Comparison of ENCODE assay signal across 27 mouse cellular contexts in genomic region chr19:10803751-10804150, GRCm38 (mm10). TPM values are rescaled to one million over a fixed set of nuclear protein-coding genes. Genes with fewer than 3 reads are reported as not detected.
DNase-seq lines count a peak whose midpoint lies in the region; ATAC-seq and TF ChIP-seq lines count a peak whose summit lies in the region.
"Had no signal": no experiment of that assay in that cellular context is flagged by ENCODE, and none has a peak within 500 bp of the region (broad histone marks: within the 10 kb centered on the region; RNA-seq: fewer than 3 reads in every experiment).

No protein-coding gene starts in this region.

- no peak overlapping the region for H3K27ac ChIP-seq in limb, embryonic 10.5 days
- H3K27ac ChIP-seq: embryonic facial prominence, embryonic 10.5 days; heart, embryonic 13.5 days; hindbrain, embryonic 12.5 days; midbrain, embryonic 15.5 days had no signal

- no peaks in the 10 kb centered on the region for H3K36me3 ChIP-seq in C2C12 (ENCODE audit: control insufficient read depth, insufficient read depth)
- H3K36me3 ChIP-seq in limb, embryonic 10.5 days, result no peaks in the 10 kb centered on the region
- H3K36me3 ChIP-seq: embryonic facial prominence, embryonic 10.5 days; heart, embryonic 13.5 days; hindbrain, embryonic 12.5 days; midbrain, embryonic 15.5 days had no signal

- no peaks in the 10 kb centered on the region for H3K4me1 ChIP-seq in limb, embryonic 10.5 days
- H3K4me1 ChIP-seq: embryonic facial prominence, embryonic 10.5 days; heart, embryonic 13.5 days; hindbrain, embryonic 12.5 days had no signal

- no peak for ATAC-seq in cerebellum, adult (ENCODE audit: insufficient number of reproducible peaks, low FRiP score, low TSS enrichment)
- peak; percentile 67; the same call in 1 of the 2 replicates for ATAC-seq in common myeloid progenitor, adult 5-6 weeks (replicated peaks; ENCODE audit: low read depth, poor library complexity, severe bottlenecking)
- ATAC-seq in megakaryocyte, adult 5-6 weeks (ENCODE audit: poor library complexity, severe bottlenecking), result peak; percentile 84
- ATAC-seq: CD4-positive, CD25-positive, alpha-beta regulatory T cell, adult 4 months; forebrain, embryonic 16.5 days; intestine, postnatal 0 days; liver, postnatal 0 days; midbrain, embryonic 15.5 days had no signal

- no peak overlapping the region for H3ac ChIP-seq in C2C12 (ENCODE audit: control insufficient read depth, insufficient read length, low read depth)

- no peaks in the 10 kb centered on the region for H3K27me3 ChIP-seq in C2C12 (ENCODE audit: control insufficient read depth, insufficient read depth, insufficient read length)
- no peaks in the 10 kb centered on the region for H3K27me3 ChIP-seq in limb, embryonic 10.5 days (ENCODE audit: low read depth, poor library complexity, severe bottlenecking)
- H3K27me3 ChIP-seq: hindbrain, embryonic 12.5 days; midbrain, embryonic 15.5 days had no signal

- 84% methylated on average over 5 of the region's 5 CpGs for WGBS in limb, embryonic 10.5 days

- no peak overlapping the region for H3K4me3 ChIP-seq in C2C12 (ENCODE audit: insufficient read depth, poor library complexity, severe bottlenecking)
- no peak overlapping the region for H3K4me3 ChIP-seq in limb, embryonic 10.5 days
- H3K4me3 ChIP-seq: embryonic facial prominence, embryonic 10.5 days; heart, embryonic 13.5 days; hindbrain, embryonic 12.5 days; megakaryocyte, embryonic 14.5 days; midbrain, embryonic 15.5 days had no signal

- TF ChIP-seq CTCF in C2C12 (IDR thresholded peaks at IDR 0.05; ENCODE audit: control insufficient read depth, insufficient read depth, insufficient read length), result no peak

- H3K9me3 ChIP-seq in limb, embryonic 10.5 days (replicated peaks), result no peaks in the 10 kb centered on the region
- H3K9me3 ChIP-seq: embryonic facial prominence, embryonic 10.5 days; heart, embryonic 13.5 days; hindbrain, embryonic 12.5 days; midbrain, embryonic 15.5 days had no signal

- intact Hi-C loops in left cerebral cortex, postnatal 10 days (cut with DNase I), result no loop called here

- no peaks in the 10 kb centered on the region for H3K79me2 ChIP-seq in C2C12 (ENCODE audit: control insufficient read depth, insufficient read depth)

- no peaks in the 10 kb centered on the region for H3K79me3 ChIP-seq in C2C12 (ENCODE audit: low read depth)

- peak; percentile 27 for DNase-seq in cerebellum, adult 9-11 months
- no peak for DNase-seq in right cerebral cortex, postnatal 25 days
- no peak for DNase-seq in left cerebral cortex, postnatal 10 days (ENCODE audit: extremely low spot score in 1 of 2, low spot score in 2 of 2)
- no peak for DNase-seq in limb, embryonic 10.5 days (ENCODE audit: low spot score)
- DNase-seq: adrenal gland, adult 2 months; gastrocnemius, postnatal 10 days; heart, adult 18-20 months; heart, postnatal 14 days; kidney, postnatal 25 days; left cerebral cortex, postnatal 4 days; liver, postnatal 0 days; thymus, adult 18-20 months; thymus, postnatal 36 days had no signal

TF ChIP-seq in C2C12, 6 proteins besides CTCF, POLR2A, EP300 and RAD21:
- TF ChIP-seq CEBPB (IDR thresholded peaks at IDR 0.05; ENCODE audit: low read depth) (peak; percentile 21), MYOG (IDR thresholded peaks at IDR 0.05; ENCODE audit: control insufficient read depth, extremely low read depth, insufficient read length) (no peak), USF1 (IDR thresholded peaks at IDR 0.05; ENCODE audit: low read depth) (no peak)
TF ChIP-seq in C2C12: peak in this region for 1.

RNA-seq across cellular contexts. Expression of gene Cd6, which starts 26.1 kb away (rescaled TPM):
- polyA plus RNA-seq in C2C12 (2012; fragmentation: generic; extraction: Trizol), result 0.30 TPM
- total RNA-seq in common myeloid progenitor, adult 5-6 weeks (2017), result 0.46 and 0.87 TPM in 2 replicates
- total RNA-seq in megakaryocyte, adult 5-6 weeks (2015), result 1.0 TPM in 1 of 2 replicates, not detected in the other
- 0.26 and 0.37 TPM in 2 replicates for total RNA-seq in megakaryocyte, adult 5-6 weeks (2017)
- under 1 TPM; 0.19 to 0.20 TPM for total RNA-seq in left cerebral cortex, postnatal 10 days (2021)
- 0.05 TPM in 1 of 2 replicates, not detected in the other for polyA plus RNA-seq in limb, embryonic 10.5 days (2016; fragmentation: Nextera tagmentation; extraction: Ambion mirVana)
- total RNA-seq: adrenal gland, adult 2 months; left cerebral cortex, postnatal 4 days had no signal
- polyA plus RNA-seq: forebrain, embryonic 16.5 days; hindbrain, embryonic 12.5 days; liver, embryonic 11.5 days; neural tube, embryonic 14.5 days had no signal

RNA-seq across cellular contexts. Expression of gene Slc15a3, which starts 35.8 kb away (rescaled TPM):
- polyA plus RNA-seq in C2C12 (2012; fragmentation: generic; extraction: Trizol), result 6.3 TPM
- total RNA-seq in common myeloid progenitor, adult 5-6 weeks (2017), result 0.39 TPM in 1 of 2 replicates, not detected in the other
- 31.4 and 31.6 TPM in 2 replicates for total RNA-seq in megakaryocyte, adult 5-6 weeks (2015)
- total RNA-seq in megakaryocyte, adult 5-6 weeks (2017), result 18.0 and 20.2 TPM in 2 replicates
- total RNA-seq in left cerebral cortex, postnatal 10 days (2021), result 1 to 10 TPM; 1.1 to 1.6 TPM
- polyA plus RNA-seq in limb, embryonic 10.5 days (2016; fragmentation: Nextera tagmentation; extraction: Ambion mirVana), result 0.20 and 0.28 TPM in 2 replicates

Comparison
In these comparisons a context has a peak if more than half of its experiments do, and no peak if none do; other contexts are left out.
1. RNA of gene Slc15a3, which starts 35.8 kb away (total RNA-seq): 18.0 to 31.6 TPM in megakaryocyte, adult 5-6 weeks; 1.1 to 1.6 TPM in left cerebral cortex, postnatal 10 days and 0.39 TPM in common myeloid progenitor, adult 5-6 weeks; every median in the first group is over 4 times any median in the second.